In the genomic region with DNA sequence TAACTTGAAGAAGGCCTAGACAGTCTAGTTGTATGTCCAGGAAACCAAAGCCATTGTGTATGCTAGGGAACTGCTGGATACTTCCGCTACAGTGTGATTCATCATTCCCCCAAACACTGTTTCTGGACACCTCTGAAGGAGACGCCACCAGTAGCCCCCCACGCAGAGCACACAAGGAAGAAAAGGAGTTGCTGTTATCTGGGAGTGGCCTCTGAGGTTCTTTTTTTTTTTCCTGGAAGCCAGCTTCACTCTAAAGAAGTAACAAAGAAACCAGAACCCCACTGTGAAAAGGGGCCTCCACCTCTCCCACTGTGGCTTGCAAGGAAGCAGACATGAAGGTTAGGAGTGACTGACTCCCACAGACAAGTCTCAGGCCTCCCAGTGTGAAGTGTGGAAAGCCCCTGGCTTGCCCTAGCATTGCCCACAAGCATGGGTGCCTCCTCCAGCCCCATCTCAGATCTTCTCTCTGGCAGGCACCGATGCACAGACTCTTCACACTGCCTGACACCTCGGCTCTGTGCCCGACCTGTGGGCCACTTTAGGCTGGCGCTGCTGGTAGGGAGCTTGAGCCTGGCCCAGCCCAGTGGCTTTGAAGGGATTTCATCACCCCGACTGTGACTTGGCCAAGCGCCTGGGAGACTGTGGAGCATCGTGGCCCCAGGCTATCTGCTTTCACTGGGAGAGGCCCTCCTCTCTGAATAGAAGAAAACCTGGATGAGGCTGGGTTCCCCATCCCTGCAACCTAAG, we compare ENCODE assay signal across 9 mouse cellular contexts.
DNase-seq lines count a peak whose midpoint lies in the region; ATAC-seq lines count a peak whose summit lies in the region.
"Had no signal": no experiment of that assay in that cellular context is flagged by ENCODE, and none has a peak within 500 bp of the region (broad histone marks: within the 10 kb centered on the region; RNA-seq: fewer than 3 reads in every experiment).

No protein-coding gene starts in this region.

- no peaks in the 10 kb centered on the region for H3K9me3 ChIP-seq in hindbrain, embryonic 16.5 days (ENCODE audit: control insufficient read depth, low read length)
- H3K9me3 ChIP-seq: megakaryocyte, embryonic 14.5 days had no signal

- H3K27ac ChIP-seq in hindbrain, embryonic 16.5 days (ENCODE audit: low read depth, low read length), result no peak overlapping the region

- H3K4me2 ChIP-seq in hindbrain, embryonic 16.5 days (ENCODE audit: low read length), result no peak overlapping the region

- peaks cover 22% of the 10 kb centered on the region for H3K4me1 ChIP-seq in hindbrain, embryonic 16.5 days (ENCODE audit: control insufficient read depth, insufficient read depth, low read depth, low read length)

- ATAC-seq in hindbrain, embryonic 16.5 days, result peak; percentile 82
- ATAC-seq in megakaryocyte progenitor cell, adult 5-6 weeks (replicated peaks; ENCODE audit: poor library complexity), result peak; percentile 57
- no peak for ATAC-seq in frontal cortex, adult (ENCODE audit: low TSS enrichment)

- DNase-seq in right cerebral cortex, postnatal 4 days, result peak; percentile 52
- no peak for DNase-seq in right cerebral cortex, postnatal 25 days
- DNase-seq in cerebellum, postnatal 36 days, result peak; percentile 64 to 65
- DNase-seq in gastrocnemius, postnatal 25 days, result peak; percentile 88
- no peak for DNase-seq in frontal cortex, postnatal 25 days (ENCODE audit: low spot score in 2 of 2)

- H3K36me3 ChIP-seq in hindbrain, embryonic 16.5 days (ENCODE audit: control insufficient read depth, insufficient read depth, low read length), result no peaks in the 10 kb centered on the region

- no peaks in the 10 kb centered on the region; the same call in 1 of the 2 replicates for H3K27me3 ChIP-seq in hindbrain, embryonic 16.5 days (replicated peaks; ENCODE audit: control insufficient read depth, insufficient read depth, low read length)

- 11% methylated on average over 10 of the region's 10 CpGs for WGBS in hindbrain, embryonic 16.5 days

- no peak overlapping the region for H3K4me3 ChIP-seq in hindbrain, embryonic 16.5 days (ENCODE audit: low read length)
- H3K4me3 ChIP-seq: megakaryocyte, embryonic 14.5 days had no signal

- no peak overlapping the region for H3K9ac ChIP-seq in hindbrain, embryonic 16.5 days (ENCODE audit: low read depth, low read length)

Comparison
In these comparisons a context has a peak if more than half of its experiments do, and no peak if none do; other contexts are left out.
1. DNase-seq: peak in right cerebral cortex, postnatal 4 days (single experiment), cerebellum, postnatal 36 days (2 of 2) and gastrocnemius, postnatal 25 days (single experiment); none in right cerebral cortex, postnatal 25 days (single experiment) and frontal cortex, postnatal 25 days (0 of 2).